Mouse (Mus musculus) cerebellum, adult 11 months (tissue): ENCODE results near the gene Fam89b.

ENCODE experiments used
- DNase-seq: peaks from one replicate; pipeline ENCODE4 v3.0.0; 2022

Fam89b gene

GRCm38 (mm10) chr19:5729444-5729815 is at the start of gene Fam89b:
Gene Fam89b (minus strand): TSS chr19:5729653.
- peak; percentile 75 for DNase-seq

GRCm38 (mm10) chr19:5778312-5778711 is 48.9 kb upstream of the Fam89b start:
- DNase-seq, result no peak

- DNase-seq, result no peak
Observed at GRCm38 (mm10) chr19:5777387-5778032, 48.1 kb upstream of the Fam89b start.

GRCm38 (mm10) chr19:5770925-5771860 is 41.7 kb upstream of the Fam89b start, which contains the start of gene Scyl1:
Gene Scyl1 (minus strand): TSS chr19:5771419.
- DNase-seq, result peak; percentile 96

- DNase-seq, result no peak
Observed at GRCm38 (mm10) chr19:5770311-5770710, 40.9 kb upstream of the Fam89b start.

- DNase-seq, result no peak
Observed at GRCm38 (mm10) chr19:5767271-5767670, 37.8 kb upstream of the Fam89b start.

- DNase-seq, result no peak
Observed at GRCm38 (mm10) chr19:5763163-5763562, 33.7 kb upstream of the Fam89b start.

GRCm38 (mm10) chr19:5758878-5759403 is 29.5 kb upstream of the Fam89b start:
- DNase-seq, result no peak

GRCm38 (mm10) chr19:5756991-5757636 is 27.7 kb upstream of the Fam89b start:
- no peak for DNase-seq

GRCm38 (mm10) chr19:5756321-5756985 is 27.0 kb upstream of the Fam89b start:
- DNase-seq, result no peak

GRCm38 (mm10) chr19:5751742-5752141 is 22.3 kb upstream of the Fam89b start:
- DNase-seq, result no peak

- DNase-seq, result no peak
Observed at GRCm38 (mm10) chr19:5750951-5751350, 21.5 kb upstream of the Fam89b start.

GRCm38 (mm10) chr19:5749476-5749875 is 20.0 kb upstream of the Fam89b start:
- no peak for DNase-seq

- no peak for DNase-seq
Observed at GRCm38 (mm10) chr19:5746907-5747363, 17.5 kb upstream of the Fam89b start.

- no peak for DNase-seq
Observed at GRCm38 (mm10) chr19:5745756-5746710, 16.6 kb upstream of the Fam89b start.

GRCm38 (mm10) chr19:5743576-5743975 is 14.1 kb upstream of the Fam89b start:
- peak; percentile 58 for DNase-seq

- no peak for DNase-seq
Observed at GRCm38 (mm10) chr19:5742241-5742641, 12.8 kb upstream of the Fam89b start.

GRCm38 (mm10) chr19:5741641-5742240 is 12.3 kb upstream of the Fam89b start:
- peak; percentile 77 for DNase-seq

- peak; percentile 69 for DNase-seq
Observed at GRCm38 (mm10) chr19:5740320-5741317, 11.2 kb upstream of the Fam89b start, which contains the start of gene Ltbp3. Gene Ltbp3 (plus strand): TSS chr19:5740904.
